In genomic region chr2:25864230-25864629, GRCm38 (mm10) we compare ENCODE assay signal across 10 mouse cellular contexts. TPM values are rescaled to one million over a fixed set of nuclear protein-coding genes. Genes with fewer than 3 reads are reported as not detected.
DNase-seq lines count a peak whose midpoint lies in the region; ATAC-seq lines count a peak whose summit lies in the region.
"Had no signal": no experiment of that assay in that cellular context is flagged by ENCODE, and none has a peak within 500 bp of the region (broad histone marks: within the 10 kb centered on the region; RNA-seq: fewer than 3 reads in every experiment).

No protein-coding gene starts in this region.

- no peak for DNase-seq in heart, postnatal 25 days (ENCODE audit: low spot score)
- DNase-seq in cerebellum, postnatal 25 days: peak; percentile 54
- DNase-seq in hindbrain, embryonic 10.5 days (ENCODE audit: low spot score): peak; percentile 8
- DNase-seq in midbrain, embryonic 14.5 days: peak; percentile 25
- no peak for DNase-seq in thymus, postnatal 4 days
- DNase-seq in gastrocnemius, adult 8-10 months (ENCODE audit: low spot score in 2 of 2): no peak
- no peak for DNase-seq in layer of hippocampus, postnatal 36 days

- no peak overlapping the region for H3K9ac ChIP-seq in heart, embryonic 16.5 days (ENCODE audit: low read length)
- peak overlapping the region; percentile 46; the same call in 1 of the 2 replicates for H3K9ac ChIP-seq in midbrain, embryonic 14.5 days (replicated peaks; ENCODE audit: low read length)

- H3K36me3 ChIP-seq in heart, embryonic 16.5 days (ENCODE audit: control insufficient read depth, insufficient read depth): no peaks in the 10 kb centered on the region
- H3K36me3 ChIP-seq in hindbrain, embryonic 10.5 days: no peaks in the 10 kb centered on the region
- H3K36me3 ChIP-seq in midbrain, embryonic 14.5 days (ENCODE audit: control insufficient read depth, insufficient read depth, low read length): no peaks in the 10 kb centered on the region

- intact Hi-C loops in heart, postnatal 25 days (cut with DNase I): no loop called here

- peaks cover 9% of the 10 kb centered on the region for H3K4me1 ChIP-seq in heart, embryonic 16.5 days (ENCODE audit: control insufficient read depth, insufficient read depth, low read length)
- H3K4me1 ChIP-seq in hindbrain, embryonic 10.5 days (replicated peaks): peaks cover 24% of the 10 kb centered on the region
- H3K4me1 ChIP-seq in midbrain, embryonic 14.5 days (ENCODE audit: control insufficient read depth, insufficient read depth, low read length): peaks cover 7% of the 10 kb centered on the region; the same call in 1 of the 2 replicates

- 5% methylated on average over 18 of the region's 18 CpGs for WGBS in heart, embryonic 16.5 days
- 6% methylated on average over 18 of the region's 18 CpGs for WGBS in hindbrain, embryonic 10.5 days
- WGBS in midbrain, embryonic 14.5 days: 4% methylated on average over 18 of the region's 18 CpGs

- peaks cover 47% of the 10 kb centered on the region for H3K27me3 ChIP-seq in heart, embryonic 16.5 days (ENCODE audit: control insufficient read depth, insufficient read depth, low read length)
- H3K27me3 ChIP-seq in hindbrain, embryonic 10.5 days (ENCODE audit: insufficient read depth, poor library complexity, severe bottlenecking): peaks cover 50% of the 10 kb centered on the region
- H3K27me3 ChIP-seq in midbrain, embryonic 14.5 days (ENCODE audit: control insufficient read depth, insufficient read depth, low read length): peaks cover 9% of the 10 kb centered on the region; the same call in 1 of the 2 replicates

- H3K9me3 ChIP-seq in heart, embryonic 16.5 days (replicated peaks; ENCODE audit: control insufficient read depth, low read length): no peaks in the 10 kb centered on the region
- no peaks in the 10 kb centered on the region for H3K9me3 ChIP-seq in hindbrain, embryonic 10.5 days
- H3K9me3 ChIP-seq in midbrain, embryonic 14.5 days (ENCODE audit: control insufficient read depth, low read length): no peaks in the 10 kb centered on the region

- H3K4me2 ChIP-seq in heart, embryonic 16.5 days (ENCODE audit: low read depth, low read length): peak overlapping the region; percentile 73
- peak overlapping the region; percentile 99 for H3K4me2 ChIP-seq in midbrain, embryonic 14.5 days (ENCODE audit: low read length)

- H3K27ac ChIP-seq in heart, embryonic 16.5 days (ENCODE audit: low read length): no peak overlapping the region
- H3K27ac ChIP-seq in hindbrain, embryonic 10.5 days: peak overlapping the region; percentile 62; the same call in 1 of the 2 replicates
- H3K27ac ChIP-seq in midbrain, embryonic 14.5 days (replicated peaks; ENCODE audit: low read depth, low read length): no peak overlapping the region

- H3K4me3 ChIP-seq in heart, embryonic 16.5 days (ENCODE audit: low read length): peak overlapping the region; percentile 47; the same call in 1 of the 2 replicates
- H3K4me3 ChIP-seq in hindbrain, embryonic 10.5 days: peak overlapping the region; percentile 71
- peak overlapping the region; percentile 51 for H3K4me3 ChIP-seq in midbrain, embryonic 14.5 days (replicated peaks; ENCODE audit: low read depth, low read length)

- no peak for ATAC-seq in heart, embryonic 16.5 days (replicated peaks; ENCODE audit: extremely low read depth, insufficient read depth, low FRiP score)
- no peak for ATAC-seq in midbrain, embryonic 14.5 days (ENCODE audit: low FRiP score, low TSS enrichment)
- ATAC-seq: Patski had no signal

RNA-seq across cellular contexts. Expression of gene Kcnt1, which starts 0.7 kb away (rescaled TPM):
- 0.13 TPM in 1 of 2 replicates, not detected in the other for polyA plus RNA-seq in heart, embryonic 16.5 days (2015; fragmentation: Nextera tagmentation; extraction: Ambion mirVana)
- under 1 TPM; 0.25 to 0.36 TPM for total RNA-seq in heart, postnatal 25 days (2021)
- polyA plus RNA-seq in hindbrain, embryonic 10.5 days (2016; fragmentation: Nextera tagmentation; extraction: Ambion mirVana): 0.45 and 1.0 TPM in 2 replicates
- 10.1 and 11.3 TPM in 2 replicates for polyA plus RNA-seq in midbrain, embryonic 14.5 days (2014; fragmentation: Nextera tagmentation; extraction: Ambion mirVana)
- total RNA-seq in gastrocnemius, adult 8-10 months (2022): under 1 TPM in 3 of 4 experiments, not detected in 1; 0.10 to 0.31 (median 0.24) TPM
- total RNA-seq in layer of hippocampus, postnatal 36 days (2021): 10 to 100 TPM; 29.7 to 45.1 TPM
- total RNA-seq: hematopoietic stem cell, adult 5-6 weeks had no signal

RNA-seq across cellular contexts. Expression of gene Sohlh1, which starts 17.2 kb away (rescaled TPM):
- not detected in 2 replicates for polyA plus RNA-seq in heart, embryonic 16.5 days (2015; fragmentation: Nextera tagmentation; extraction: Ambion mirVana)
- total RNA-seq in heart, postnatal 25 days (2021): not detected
- not detected in 2 replicates for polyA plus RNA-seq in hindbrain, embryonic 10.5 days (2016; fragmentation: Nextera tagmentation; extraction: Ambion mirVana)
- polyA plus RNA-seq in midbrain, embryonic 14.5 days (2014; fragmentation: Nextera tagmentation; extraction: Ambion mirVana): not detected in 2 replicates
- not detected for total RNA-seq in gastrocnemius, adult 8-10 months (2022)
- not detected for total RNA-seq in layer of hippocampus, postnatal 36 days (2021)
- total RNA-seq: hematopoietic stem cell, adult 5-6 weeks had no signal
- polyA plus RNA-seq: Patski had no signal

RNA-seq across cellular contexts. Expression of gene Lcn9, which starts 41.3 kb away (rescaled TPM):
- polyA plus RNA-seq in heart, embryonic 16.5 days (2015; fragmentation: Nextera tagmentation; extraction: Ambion mirVana): not detected in 2 replicates
- total RNA-seq in heart, postnatal 25 days (2021): not detected
- not detected in 2 replicates for polyA plus RNA-seq in hindbrain, embryonic 10.5 days (2016; fragmentation: Nextera tagmentation; extraction: Ambion mirVana)
- not detected in 2 replicates for polyA plus RNA-seq in midbrain, embryonic 14.5 days (2014; fragmentation: Nextera tagmentation; extraction: Ambion mirVana)
- total RNA-seq in gastrocnemius, adult 8-10 months (2022): not detected
- total RNA-seq in layer of hippocampus, postnatal 36 days (2021): not detected
- total RNA-seq: hematopoietic stem cell, adult 5-6 weeks had no signal
- polyA plus RNA-seq: Patski had no signal

RNA-seq across cellular contexts. Expression of gene Glt6d1, which starts 48.6 kb away (rescaled TPM):
- not detected in 2 replicates for polyA plus RNA-seq in heart, embryonic 16.5 days (2015; fragmentation: Nextera tagmentation; extraction: Ambion mirVana)
- not detected for total RNA-seq in heart, postnatal 25 days (2021)
- polyA plus RNA-seq in hindbrain, embryonic 10.5 days (2016; fragmentation: Nextera tagmentation; extraction: Ambion mirVana): not detected in 2 replicates
- polyA plus RNA-seq in midbrain, embryonic 14.5 days (2014; fragmentation: Nextera tagmentation; extraction: Ambion mirVana): not detected in 2 replicates
- not detected for total RNA-seq in gastrocnemius, adult 8-10 months (2022)
- not detected for total RNA-seq in layer of hippocampus, postnatal 36 days (2021)
- total RNA-seq: hematopoietic stem cell, adult 5-6 weeks had no signal
- polyA plus RNA-seq: Patski had no signal

Comparison
In these comparisons a context has a peak if more than half of its experiments do, and no peak if none do; other contexts are left out.
1. DNase-seq: peak in cerebellum, postnatal 25 days (2 of 2), hindbrain, embryonic 10.5 days (single experiment) and midbrain, embryonic 14.5 days (single experiment); none in heart, postnatal 25 days (single experiment), thymus, postnatal 4 days (single experiment), gastrocnemius, adult 8-10 months (0 of 2) and layer of hippocampus, postnatal 36 days (0 of 2).
2. RNA of gene Kcnt1, which starts 0.7 kb away (total RNA-seq): 29.7 to 45.1 TPM in layer of hippocampus, postnatal 36 days; 0.25 to 0.36 TPM in heart, postnatal 25 days and 0.10 to 0.31 TPM in gastrocnemius, adult 8-10 months; every median in the first group is over 10 times any median in the second.
3. Peak in every context shown above with its lines, with median percentiles within 50 percentile points of each other: H3K4me3 ChIP-seq.